ENCODE assay signal across 9 mouse cellular contexts in the genomic region with DNA sequence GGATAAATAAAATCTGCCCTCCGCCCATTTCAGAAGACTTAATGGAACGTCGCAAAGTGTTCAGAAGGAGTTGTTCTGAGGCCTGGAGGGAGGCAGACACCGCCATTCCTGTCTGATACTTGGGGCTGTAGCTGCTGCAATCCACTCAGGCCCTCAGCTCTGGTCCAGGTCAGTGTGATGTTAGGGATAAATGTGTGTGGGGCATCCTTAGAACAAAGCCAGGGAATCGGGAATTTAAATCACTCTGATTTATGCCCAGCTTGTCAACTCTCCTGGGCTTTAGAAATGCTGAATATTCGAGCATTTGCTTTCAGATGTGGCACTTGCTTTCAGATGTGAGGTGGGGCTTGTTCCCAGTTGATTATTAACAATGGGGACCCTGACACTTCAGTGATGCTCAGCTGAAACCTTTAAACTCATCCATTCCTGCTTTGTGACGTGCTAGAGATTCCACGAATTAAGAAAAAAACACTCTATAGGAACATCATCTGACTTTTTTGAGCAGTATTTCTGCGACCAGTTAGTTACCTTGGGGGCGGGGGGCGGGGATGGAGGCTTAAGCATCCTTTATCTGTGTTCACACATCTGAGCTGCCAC.
DNase-seq lines count a peak whose midpoint lies in the region; ATAC-seq and TF ChIP-seq lines count a peak whose summit lies in the region.
"Had no signal": no experiment of that assay in that cellular context is flagged by ENCODE, and none has a peak within 500 bp of the region (broad histone marks: within the 10 kb centered on the region; RNA-seq: fewer than 3 reads in every experiment).

No protein-coding gene starts in this region.

- H3K4me2 ChIP-seq in forebrain, embryonic 15.5 days (replicated peaks) = peak overlapping the region; percentile 22

- no peaks in the 10 kb centered on the region for H3K79me3 ChIP-seq in C2C12 (ENCODE audit: low read depth)

- no peaks in the 10 kb centered on the region for H3K36me3 ChIP-seq in C2C12 (ENCODE audit: control insufficient read depth, insufficient read depth)
- H3K36me3 ChIP-seq in forebrain, embryonic 15.5 days = no peaks in the 10 kb centered on the region
- H3K36me3 ChIP-seq in midbrain, embryonic 10.5 days = no peaks in the 10 kb centered on the region

- no peaks in the 10 kb centered on the region for H3K79me2 ChIP-seq in C2C12 (ENCODE audit: control insufficient read depth, insufficient read depth)

- intact Hi-C loops in heart, postnatal 36 days (cut with DNase I) = no loop called here

- DNase-seq in ZHBTc4 (ENCODE audit: low read depth, low spot score) = peak; percentile 25
- peak; percentile 21 for DNase-seq in midbrain, embryonic 10.5 days (ENCODE audit: low spot score)
- no peak for DNase-seq in right cerebral cortex, postnatal 10 days (ENCODE audit: low spot score in 2 of 2)
- DNase-seq in thymus, postnatal 14 days = no peak
- DNase-seq in heart, postnatal 36 days = no peak
- DNase-seq: gastrocnemius, postnatal 25 days; kidney, adult 18-20 months had no signal

- no peak for TF ChIP-seq CTCF in C2C12 (IDR thresholded peaks at IDR 0.05; ENCODE audit: control insufficient read depth, insufficient read depth, insufficient read length)

- H3K4me3 ChIP-seq in C2C12 (ENCODE audit: insufficient read depth, poor library complexity, severe bottlenecking) = no peak overlapping the region
- no peak overlapping the region for H3K4me3 ChIP-seq in forebrain, embryonic 15.5 days
- H3K4me3 ChIP-seq in midbrain, embryonic 10.5 days = peak overlapping the region; percentile 25; the same call in 1 of the 2 replicates

- no peaks in the 10 kb centered on the region for H3K27me3 ChIP-seq in C2C12 (ENCODE audit: control insufficient read depth, insufficient read depth, insufficient read length)
- no peaks in the 10 kb centered on the region for H3K27me3 ChIP-seq in forebrain, embryonic 15.5 days
- H3K27me3 ChIP-seq in midbrain, embryonic 10.5 days (ENCODE audit: low read depth, poor library complexity, severe bottlenecking) = no peaks in the 10 kb centered on the region

- H3K4me1 ChIP-seq in forebrain, embryonic 15.5 days = peaks cover 31% of the 10 kb centered on the region
- H3K4me1 ChIP-seq in midbrain, embryonic 10.5 days = peaks cover 41% of the 10 kb centered on the region

- peak overlapping the region; percentile 35 for H3ac ChIP-seq in C2C12 (ENCODE audit: control insufficient read depth, insufficient read length, low read depth)

- H3K9ac ChIP-seq in forebrain, embryonic 15.5 days (replicated peaks) = peak overlapping the region; percentile 7

- peak overlapping the region; percentile 90 for H3K27ac ChIP-seq in forebrain, embryonic 15.5 days (replicated peaks)
- peak overlapping the region; percentile 89 for H3K27ac ChIP-seq in midbrain, embryonic 10.5 days (replicated peaks)

- H3K9me3 ChIP-seq in forebrain, embryonic 15.5 days = no peaks in the 10 kb centered on the region
- no peaks in the 10 kb centered on the region for H3K9me3 ChIP-seq in midbrain, embryonic 10.5 days (replicated peaks)

- WGBS in forebrain, embryonic 15.5 days = 17% methylated on average over 11 of the region's 11 CpGs
- 57% methylated on average over 11 of the region's 11 CpGs for WGBS in midbrain, embryonic 10.5 days

- peak; percentile 6; the same call in 1 of the 2 replicates for ATAC-seq in forebrain, embryonic 15.5 days (replicated peaks)

TF ChIP-seq in C2C12, 6 proteins besides CTCF, POLR2A, EP300 and RAD21:
- TF ChIP-seq MAX (IDR thresholded peaks at IDR 0.05) (no peak), MYOD1 (IDR thresholded peaks at IDR 0.05; ENCODE audit: control insufficient read depth, insufficient read length, low read depth) (no peak), USF1 (IDR thresholded peaks at IDR 0.05; ENCODE audit: low read depth) (no peak), FOSL1 (IDR thresholded peaks at IDR 0.05; ENCODE audit: insufficient read depth, low read length, poor library complexity, severe bottlenecking) (no peak), MYOG (IDR thresholded peaks at IDR 0.05; ENCODE audit: control insufficient read depth, extremely low read depth, insufficient read length) (no peak), CEBPB (IDR thresholded peaks at IDR 0.05; ENCODE audit: low read depth) (no peak)
TF ChIP-seq in C2C12: peak in this region for 0.

Comparison
In these comparisons a context has a peak if more than half of its experiments do, and no peak if none do; other contexts are left out.
1. DNase-seq: peak in ZHBTc4 (single experiment) and midbrain, embryonic 10.5 days (single experiment); none in right cerebral cortex, postnatal 10 days (0 of 2), thymus, postnatal 14 days (single experiment) and heart, postnatal 36 days (0 of 2).